Mouse (Mus musculus) activated CD4-positive, CD25-positive, alpha-beta regulatory T cell, adult 4 months (primary cell): ENCODE measurements at regions not wholly inside any gene's neighbourhood (a gene's known extent, or its start where the extent isn't known, plus 50 kb on each side); places are given as distances from the start of the nearest gene placed in this dataset.

Experiments
- ATAC-seq: one replicate; pipeline ENCODE4 v1.8.0; 2017

DNA sequence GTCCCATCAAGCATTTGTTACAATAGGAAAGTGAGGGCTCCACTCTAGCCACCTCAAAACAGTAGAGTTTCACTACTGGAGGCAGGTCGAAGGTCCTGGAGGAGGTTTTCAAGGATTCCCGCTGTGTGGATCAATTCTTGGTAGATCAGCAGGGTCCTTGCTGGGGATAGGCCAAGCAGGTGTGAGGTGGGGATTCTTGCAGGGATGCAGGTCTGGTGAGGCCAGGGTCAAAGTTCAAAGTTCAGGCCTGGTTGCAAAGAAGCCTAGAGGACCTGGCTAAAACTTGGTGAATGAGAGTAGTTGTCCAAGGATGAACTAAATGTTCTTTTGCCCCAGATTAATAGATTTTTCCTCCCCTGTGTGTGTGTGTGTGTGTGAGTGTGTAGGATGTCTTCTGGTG, 70.9 kb upstream of the Sulf2 start:
- ATAC-seq = no peak

DNA sequence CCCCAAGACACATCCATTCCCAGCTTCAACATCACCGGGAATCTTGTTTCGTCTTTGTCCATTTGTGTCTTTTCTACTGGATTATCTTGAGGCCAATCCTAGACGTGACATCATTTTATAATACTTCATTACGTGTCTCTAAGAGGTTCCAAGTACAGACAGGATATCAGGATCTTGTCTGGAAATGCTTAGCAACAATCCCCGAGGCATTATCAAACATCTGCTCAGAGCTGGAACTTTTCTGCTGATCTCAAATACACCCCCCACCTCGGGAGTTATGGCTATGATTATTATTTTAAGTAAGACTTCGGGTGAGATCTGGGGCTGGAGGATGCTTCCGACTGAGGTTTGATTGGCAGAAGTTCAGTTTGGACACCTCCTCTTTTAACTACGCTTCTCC, 69.9 kb upstream of the Sulf2 start:
- no peak for ATAC-seq

DNA sequence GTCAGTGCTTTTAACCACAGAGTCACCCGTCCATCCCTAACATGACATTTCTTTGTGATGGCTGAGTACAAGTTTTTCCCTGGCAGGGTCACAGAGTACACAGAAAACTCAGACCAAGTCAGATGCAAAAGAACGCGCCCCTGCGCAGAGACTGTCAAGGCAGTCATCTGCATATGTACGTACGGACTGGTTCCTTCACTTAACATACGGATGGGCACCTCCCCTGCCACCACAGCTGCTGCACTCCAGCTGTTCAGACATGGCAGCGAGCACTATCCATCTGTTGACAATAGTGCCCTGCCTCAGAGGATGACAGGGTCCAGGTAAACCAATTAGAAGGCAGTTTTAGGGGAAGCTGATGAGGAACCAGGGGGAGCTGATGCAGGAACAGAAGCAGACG, 63.3 kb upstream of the Sulf2 start:
- ATAC-seq = no peak

DNA sequence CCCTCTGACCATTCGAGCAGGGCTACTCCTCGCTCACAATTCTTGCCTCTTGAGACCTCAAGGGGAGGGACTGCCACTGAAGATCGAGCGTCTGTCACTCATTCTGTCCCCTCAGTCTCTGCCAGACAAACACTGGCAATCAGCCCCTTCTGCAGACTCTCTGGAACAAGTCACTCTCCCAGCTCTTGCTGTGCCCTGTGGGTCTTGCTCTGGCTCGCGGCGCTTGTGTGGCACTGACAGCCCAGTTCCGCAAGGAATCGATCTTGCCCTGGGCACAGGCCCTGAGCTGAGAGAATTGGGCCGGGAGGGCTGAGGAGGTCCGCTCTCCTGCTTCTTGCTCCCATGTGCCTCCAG, 61.0 kb upstream of the Sulf2 start:
- ATAC-seq = no peak

DNA sequence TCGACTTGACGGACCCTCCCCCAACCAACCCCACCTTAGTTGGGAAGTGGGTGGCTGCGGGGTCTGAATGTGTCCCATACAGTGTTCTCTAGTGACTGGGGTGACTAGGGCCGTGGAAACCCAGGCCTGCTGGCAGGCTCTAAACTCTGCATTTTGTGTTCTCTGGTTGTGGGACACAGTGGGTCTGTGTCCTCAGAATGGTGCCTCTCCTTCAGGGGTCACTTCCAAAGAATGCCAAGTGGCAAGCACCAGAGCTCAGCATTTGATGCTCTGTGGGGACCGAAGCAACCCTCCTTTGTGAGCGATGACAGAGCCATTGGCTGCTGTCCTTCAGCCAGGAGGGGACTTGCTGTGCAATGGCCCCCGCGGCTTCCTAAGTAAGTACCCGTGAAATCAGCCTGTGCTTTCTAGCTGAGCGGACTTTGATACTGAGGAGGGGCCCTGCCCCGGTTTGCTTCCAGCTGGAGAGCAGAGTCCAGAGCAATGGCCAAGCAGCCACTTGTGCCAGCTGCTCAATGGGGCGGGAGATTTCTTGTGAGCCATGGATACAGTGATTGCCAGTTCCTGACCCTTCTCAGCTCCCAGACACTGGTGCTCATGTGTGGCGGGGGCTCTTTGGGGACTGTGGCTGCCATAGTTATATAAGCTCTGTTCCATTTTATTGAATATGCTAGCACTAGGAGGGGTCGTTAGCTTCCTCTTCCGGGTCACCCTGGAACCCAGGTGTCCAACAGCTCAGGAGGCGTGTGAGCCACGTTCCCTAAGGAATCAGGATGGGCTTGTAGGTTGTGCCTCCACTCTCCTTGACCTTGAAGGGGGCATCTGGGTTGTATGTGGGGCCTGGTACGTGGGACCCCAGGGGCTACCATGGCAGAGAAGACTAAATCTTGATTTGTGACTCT, 60.4 kb upstream of the Sulf2 start:
- ATAC-seq = no peak

DNA sequence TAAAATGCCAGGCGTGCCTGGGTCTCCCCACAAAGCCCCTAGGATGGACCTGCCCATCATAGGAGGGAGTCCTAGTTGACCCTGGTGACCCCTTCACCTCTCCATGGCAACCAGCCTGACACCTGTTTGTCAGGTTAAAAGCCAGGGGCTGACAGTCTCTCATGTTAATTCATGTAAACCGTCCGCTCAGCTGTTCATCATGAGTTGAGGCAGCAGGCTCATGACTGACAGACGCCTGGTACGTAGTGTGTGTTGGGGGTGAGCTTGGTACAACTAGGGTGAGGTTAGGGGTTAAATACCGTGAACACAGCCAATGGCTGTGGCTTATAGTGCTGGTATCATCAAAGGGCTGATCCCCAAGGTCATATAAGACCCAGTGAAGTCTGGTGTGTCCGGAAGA, 59.7 kb upstream of the Sulf2 start:
- ATAC-seq = no peak

DNA sequence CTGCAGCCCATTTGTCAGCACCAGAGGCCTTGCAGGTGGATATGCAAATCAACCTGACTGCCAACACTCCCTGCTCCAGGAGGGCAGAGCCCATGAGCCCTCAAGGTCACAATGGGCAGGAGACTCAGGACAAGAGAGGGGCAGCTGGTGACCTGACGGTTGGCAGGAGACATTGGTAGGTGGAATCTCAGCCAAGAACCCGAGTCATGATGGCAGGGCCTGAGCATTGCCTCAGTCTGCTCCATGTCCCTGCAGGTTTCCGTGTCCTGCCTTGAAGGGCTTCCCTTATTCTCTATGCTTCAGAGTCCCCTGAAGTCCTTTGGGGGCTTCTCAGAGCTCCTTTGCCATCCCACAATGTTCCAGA, 51.7 kb upstream of the Sulf2 start:
- no peak for ATAC-seq

DNA sequence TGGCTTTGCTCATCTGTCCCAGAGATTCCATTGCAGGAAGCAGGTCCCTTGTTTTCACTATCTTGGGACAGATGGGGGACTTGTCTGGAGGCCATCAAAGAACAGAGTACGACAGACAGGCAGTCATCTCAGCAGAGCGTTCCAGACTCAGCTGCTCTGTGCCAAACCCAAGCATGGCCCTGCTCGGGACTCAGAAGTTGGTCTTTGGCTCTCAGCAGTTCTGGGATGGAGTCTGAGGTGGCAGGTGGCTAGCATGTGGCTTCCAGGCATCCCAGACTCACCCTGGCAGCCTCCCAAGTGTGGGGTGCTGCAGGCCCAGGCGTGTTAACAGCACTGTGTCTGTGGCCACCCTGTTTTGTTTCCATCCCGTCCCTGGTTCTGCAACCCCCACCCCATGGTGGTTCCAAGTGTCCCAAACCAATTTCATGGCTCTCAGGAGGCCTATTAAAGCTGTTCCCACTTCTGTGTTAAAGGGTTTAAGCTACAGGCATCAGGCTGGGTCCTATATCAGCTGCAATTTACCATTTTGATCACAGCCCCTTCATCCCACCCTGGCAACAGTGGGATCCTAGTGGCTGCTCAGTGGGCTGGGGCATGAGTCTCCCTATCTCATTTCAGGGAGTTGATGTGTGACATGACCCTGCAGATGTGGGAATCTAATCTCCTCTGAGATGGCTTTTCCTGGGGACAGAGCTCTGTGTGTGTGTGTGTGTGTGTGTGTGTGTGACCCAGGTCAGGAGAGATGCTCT, 51.1 kb upstream of the Sulf2 start:
- no peak for ATAC-seq
